27 mouse cellular contexts compared by ENCODE assay signal in genomic region chr1:164376761-164377487, GRCm38 (mm10).
DNase-seq lines count a peak whose midpoint lies in the region; ATAC-seq and TF ChIP-seq lines count a peak whose summit lies in the region.
"Had no signal": no experiment of that assay in that cellular context is flagged by ENCODE, and none has a peak within 500 bp of the region (broad histone marks: within the 10 kb centered on the region; RNA-seq: fewer than 3 reads in every experiment).

No protein-coding gene starts in this region.

- H3K27me3 ChIP-seq in liver, embryonic 11.5 days (replicated peaks; ENCODE audit: control insufficient read depth, insufficient read depth, low read length) = no peaks in the 10 kb centered on the region
- H3K27me3 ChIP-seq in liver, postnatal 0 days (ENCODE audit: insufficient read depth, low read length) = no peaks in the 10 kb centered on the region
- H3K27me3 ChIP-seq in ES-Bruce4 (ENCODE audit: control insufficient read depth, insufficient read depth, low read length, poor library complexity, severe bottlenecking) = no peaks in the 10 kb centered on the region
- H3K27me3 ChIP-seq: CH12.LX; embryonic facial prominence, embryonic 12.5 days; embryonic facial prominence, embryonic 15.5 days; forebrain, embryonic 12.5 days; forebrain, embryonic 15.5 days; heart, embryonic 13.5 days; hindbrain, embryonic 13.5 days had no signal

- no peak overlapping the region for H3K9ac ChIP-seq in liver, embryonic 11.5 days (ENCODE audit: low read depth, low read length)
- no peak overlapping the region for H3K9ac ChIP-seq in liver, postnatal 0 days (replicated peaks)
- H3K9ac ChIP-seq in ES-Bruce4 (ENCODE audit: low read depth, poor library complexity, severe bottlenecking) = peak overlapping the region; percentile 56
- peak overlapping the region; percentile 44; the same call in 1 of the 2 replicates for H3K9ac ChIP-seq in ES-E14 (ENCODE audit: insufficient read depth, low read depth, low read length, poor library complexity, severe bottlenecking)
- H3K9ac ChIP-seq: embryonic facial prominence, embryonic 12.5 days; embryonic facial prominence, embryonic 15.5 days; forebrain, embryonic 12.5 days; forebrain, embryonic 15.5 days; heart, embryonic 13.5 days; hindbrain, embryonic 13.5 days had no signal

- TF ChIP-seq CTCF in liver, postnatal 0 days (IDR thresholded peaks at IDR 0.05; ENCODE audit: low read depth) = no peak
- TF ChIP-seq CTCF in ES-Bruce4 (IDR thresholded peaks at IDR 0.05; ENCODE audit: low read depth, low read length) = no peak

- H3K4me3 ChIP-seq in liver, embryonic 11.5 days (ENCODE audit: low read depth, low read length) = no peak overlapping the region
- H3K4me3 ChIP-seq in liver, postnatal 0 days (ENCODE audit: low read depth, low read length) = no peak overlapping the region
- H3K4me3 ChIP-seq in ES-Bruce4 (ENCODE audit: low read depth, low read length) = peak overlapping the region; percentile 44; the same call in 1 of the 2 replicates
- peak overlapping the region; percentile 48 to 62; a peak in 3 of 4 replicates for H3K4me3 ChIP-seq in ES-E14 (ENCODE audit: insufficient read depth in 1 of 2, low read depth in 1 of 2, low read length in 2 of 2, poor library complexity in 1 of 2, severe bottlenecking in 1 of 2)
- H3K4me3 ChIP-seq: embryonic facial prominence, embryonic 12.5 days; embryonic facial prominence, embryonic 15.5 days; forebrain, embryonic 12.5 days; forebrain, embryonic 15.5 days; heart, embryonic 10.5 days; heart, embryonic 13.5 days; hindbrain, embryonic 13.5 days had no signal

- H3K9me3 ChIP-seq in liver, embryonic 11.5 days (ENCODE audit: control insufficient read depth, low read length) = no peaks in the 10 kb centered on the region
- no peaks in the 10 kb centered on the region for H3K9me3 ChIP-seq in liver, postnatal 0 days (ENCODE audit: low read length)
- H3K9me3 ChIP-seq in ES-Bruce4 (replicated peaks; ENCODE audit: control insufficient read depth, insufficient read depth, low read length, poor library complexity, severe bottlenecking) = 0 out of 2 replicates have a peak, but pooled peaks cover 5% of the 10 kb centered on the region
- no peaks in the 10 kb centered on the region for H3K9me3 ChIP-seq in ES-E14 (ENCODE audit: control insufficient read depth, insufficient read depth, low read depth, low read length)
- H3K9me3 ChIP-seq: embryonic facial prominence, embryonic 12.5 days; embryonic facial prominence, embryonic 15.5 days; forebrain, embryonic 12.5 days; forebrain, embryonic 15.5 days; heart, embryonic 10.5 days; heart, embryonic 13.5 days; hindbrain, embryonic 13.5 days had no signal

- 72% methylated on average over 9 of the region's 9 CpGs for WGBS in liver, embryonic 11.5 days
- WGBS in liver, postnatal 0 days (ENCODE audit: insufficient replicate concordance) = 79% methylated on average over 9 of the region's 9 CpGs

- DNase-seq in liver, embryonic 11.5 days (ENCODE audit: low spot score) = no peak
- no peak for DNase-seq in liver, postnatal 0 days
- DNase-seq in ES-E14 (ENCODE audit: low read depth, low spot score) (peak; percentile 67), ZHBTc4 (ENCODE audit: low read depth, low spot score) (peak; percentile 92)
- no peak for DNase-seq in layer of hippocampus, adult 11-12 months (ENCODE audit: low spot score)
- no peak for DNase-seq in gastrocnemius, postnatal 10 days
- no peak for DNase-seq in heart, adult 8-10 months (ENCODE audit: low spot score)
- DNase-seq: adrenal gland, adult 2 months; adrenal gland, postnatal 14 days; cerebellum, adult 11 months; cerebellum, adult 2 months; cerebellum, adult 9-11 months; cerebellum, postnatal 25 days; gastrocnemius, postnatal 14 days; heart, adult 11 months; kidney, adult 2 months had no signal

- peak; percentile 67 for ATAC-seq in liver, embryonic 11.5 days (replicated peaks; ENCODE audit: low FRiP score)
- no peak for ATAC-seq in liver, postnatal 0 days
- ATAC-seq: forebrain, embryonic 15.5 days; hindbrain, embryonic 16.5 days; intestine, postnatal 0 days had no signal

- in situ Hi-C loops in ES-E14 (cut with MboI; ENCODE audit: low sequenced_read_pairs in 2 of 2, unreplicated experiment in 2 of 2) = no loop called here

- no peak overlapping the region for H3K27ac ChIP-seq in liver, embryonic 11.5 days (ENCODE audit: low read depth, low read length)
- H3K27ac ChIP-seq in liver, postnatal 0 days (ENCODE audit: low read depth) = no peak overlapping the region
- H3K27ac ChIP-seq in ES-Bruce4 (ENCODE audit: insufficient read depth, low read length) (peak overlapping the region; percentile 95), ES-E14 (ENCODE audit: insufficient read depth, low read depth, low read length, poor library complexity, severe bottlenecking) (peak overlapping the region; percentile 86)
- H3K27ac ChIP-seq: embryonic facial prominence, embryonic 12.5 days; embryonic facial prominence, embryonic 15.5 days; forebrain, embryonic 12.5 days; forebrain, embryonic 15.5 days; heart, embryonic 10.5 days; heart, embryonic 13.5 days; hindbrain, embryonic 13.5 days had no signal

- no peaks in the 10 kb centered on the region; the same call in 1 of the 2 replicates for H3K36me3 ChIP-seq in liver, embryonic 11.5 days (ENCODE audit: control insufficient read depth, insufficient read depth, low read length)
- no peaks in the 10 kb centered on the region for H3K36me3 ChIP-seq in liver, postnatal 0 days (replicated peaks; ENCODE audit: insufficient read depth, low read length)
- 0 out of 2 replicates have a peak, but pooled peaks cover 4% of the 10 kb centered on the region for H3K36me3 ChIP-seq in ES-Bruce4 (ENCODE audit: control insufficient read depth, insufficient read depth, low read length, poor library complexity, severe bottlenecking)
- peaks cover under 1% of the 10 kb centered on the region; the same call in 1 of the 2 replicates for H3K36me3 ChIP-seq in ES-E14 (ENCODE audit: control insufficient read depth, insufficient read depth, low read length, poor library complexity, severe bottlenecking)
- H3K36me3 ChIP-seq: embryonic facial prominence, embryonic 12.5 days; embryonic facial prominence, embryonic 15.5 days; forebrain, embryonic 15.5 days had no signal

- no peak for TF ChIP-seq EP300 in liver, postnatal 0 days (IDR thresholded peaks at IDR 0.05; ENCODE audit: low read depth)
- peak; percentile 96 for TF ChIP-seq EP300 in ES-Bruce4 (IDR thresholded peaks at IDR 0.05; ENCODE audit: insufficient read depth, low read depth, low read length)

- no peak for TF ChIP-seq POLR2A in ES-Bruce4 (IDR thresholded peaks at IDR 0.05; ENCODE audit: insufficient read depth, low read length)

- H3K4me1 ChIP-seq in liver, embryonic 11.5 days (replicated peaks; ENCODE audit: control insufficient read depth, insufficient read depth, low read length) = no peaks in the 10 kb centered on the region
- no peaks in the 10 kb centered on the region for H3K4me1 ChIP-seq in liver, postnatal 0 days (ENCODE audit: insufficient read depth)
- H3K4me1 ChIP-seq in ES-Bruce4 (ENCODE audit: control insufficient read depth, insufficient read depth, low read length) = no peaks in the 10 kb centered on the region
- peaks cover 5 to 7% of the 10 kb centered on the region in 2 experiments; a peak in 2 of 4 replicates for H3K4me1 ChIP-seq in ES-E14 (ENCODE audit: control insufficient read depth in 2 of 2, insufficient read depth in 2 of 2, low read length in 2 of 2, poor library complexity in 1 of 2)
- H3K4me1 ChIP-seq: embryonic facial prominence, embryonic 12.5 days; embryonic facial prominence, embryonic 15.5 days; forebrain, embryonic 12.5 days; forebrain, embryonic 15.5 days; heart, embryonic 13.5 days had no signal

- H3K4me2 ChIP-seq in liver, embryonic 11.5 days = no peak overlapping the region
- H3K4me2 ChIP-seq in liver, postnatal 0 days (ENCODE audit: low read depth, low read length) = no peak overlapping the region
- H3K4me2 ChIP-seq: embryonic facial prominence, embryonic 12.5 days; embryonic facial prominence, embryonic 15.5 days; forebrain, embryonic 12.5 days; forebrain, embryonic 15.5 days; heart, embryonic 13.5 days; hindbrain, embryonic 13.5 days had no signal

TF ChIP-seq in ES-E14, 5 proteins besides CTCF, POLR2A, EP300 and RAD21:
- TF ChIP-seq MAFK (IDR thresholded peaks at IDR 0.05; ENCODE audit: insufficient read depth, low read depth, low read length) = peak; percentile 88
- no peak for TF ChIP-seq ZC3H11A (IDR thresholded peaks at IDR 0.05; ENCODE audit: borderline replicate concordance, low read depth, low read length)
- TF ChIP-seq HCFC1 (IDR thresholded peaks at IDR 0.05; ENCODE audit: borderline replicate concordance, insufficient read depth, low read length) = no peak
- no peak for TF ChIP-seq CHD2 (IDR thresholded peaks at IDR 0.05; ENCODE audit: low read depth, low read length)
- no peak for TF ChIP-seq ZNF384 (IDR thresholded peaks at IDR 0.05; ENCODE audit: low read depth, low read length)

Comparison
In these comparisons a context has a peak if more than half of its experiments do, and no peak if none do; other contexts are left out.
1. DNase-seq: peak in ES-E14 (single experiment) and ZHBTc4 (single experiment); none in liver, embryonic 11.5 days (single experiment), liver, postnatal 0 days (single experiment), layer of hippocampus, adult 11-12 months (single experiment), gastrocnemius, postnatal 10 days (single experiment) and heart, adult 8-10 months (single experiment).
2. H3K27ac ChIP-seq: peak in ES-Bruce4 (single experiment) and ES-E14 (single experiment); none in liver, embryonic 11.5 days (single experiment) and liver, postnatal 0 days (single experiment).
3. H3K4me3 ChIP-seq: peak in ES-Bruce4 (single experiment) and ES-E14 (2 of 2); none in liver, embryonic 11.5 days (single experiment) and liver, postnatal 0 days (single experiment).
4. H3K9ac ChIP-seq: peak in ES-Bruce4 (single experiment) and ES-E14 (single experiment); none in liver, embryonic 11.5 days (single experiment) and liver, postnatal 0 days (single experiment).